23 mouse cellular contexts compared by ENCODE assay signal in genomic region chr17:53564837-53565236, GRCm38 (mm10). TPM values are rescaled to one million over a fixed set of nuclear protein-coding genes. Genes with fewer than 3 reads are reported as not detected.
DNase-seq lines count a peak whose midpoint lies in the region; TF ChIP-seq lines count a peak whose summit lies in the region.
"Had no signal": no experiment of that assay in that cellular context is flagged by ENCODE, and none has a peak within 500 bp of the region (broad histone marks: within the 10 kb centered on the region; RNA-seq: fewer than 3 reads in every experiment).

No protein-coding gene starts in this region.

- no peak for TF ChIP-seq CTCF in ES-Bruce4 (IDR thresholded peaks at IDR 0.05; ENCODE audit: low read depth, low read length)
- no peak for TF ChIP-seq CTCF in MEL (IDR thresholded peaks at IDR 0.05 in 2 of 3, conservative IDR thresholded peaks at IDR 0.05 in 1 of 3; ENCODE audit: control insufficient read depth in 1 of 3, insufficient read depth in 1 of 3, low read depth in 2 of 3, low read length in 3 of 3, poor library complexity in 1 of 3, severe bottlenecking in 1 of 3)

- H3K27ac ChIP-seq in ES-Bruce4 (ENCODE audit: insufficient read depth, low read length), result peak overlapping the region; percentile 96
- H3K27ac ChIP-seq in MEL (ENCODE audit: control insufficient read depth, low read depth, low read length), result no peak overlapping the region
- H3K27ac ChIP-seq: embryonic facial prominence, embryonic 10.5 days; embryonic facial prominence, embryonic 12.5 days; forebrain, embryonic 10.5 days; forebrain, embryonic 12.5 days had no signal

- no peaks in the 10 kb centered on the region for H3K27me3 ChIP-seq in ES-Bruce4 (ENCODE audit: control insufficient read depth, insufficient read depth, low read length, poor library complexity, severe bottlenecking)
- no peaks in the 10 kb centered on the region for H3K27me3 ChIP-seq in MEL (ENCODE audit: control insufficient read depth in 1 of 2, insufficient read depth in 2 of 2, low read length in 2 of 2)
- H3K27me3 ChIP-seq: CH12.LX; embryonic facial prominence, embryonic 12.5 days; forebrain, embryonic 12.5 days had no signal

- peaks cover 25% of the 10 kb centered on the region for H3K79me2 ChIP-seq in MEL (ENCODE audit: control insufficient read depth, insufficient read depth, low read length, poor library complexity)

- TF ChIP-seq RAD21 in MEL (IDR thresholded peaks at IDR 0.05; ENCODE audit: low read depth, low read length), result no peak

- peak; percentile 36 for DNase-seq in cerebellum, adult 9-11 months
- no peak for DNase-seq in cerebellum, postnatal 4 days (ENCODE audit: low spot score in 2 of 2)
- DNase-seq in MEL (ENCODE audit: low read depth, low spot score), result no peak
- no peak for DNase-seq in ovary, postnatal 14 days (ENCODE audit: low spot score)
- DNase-seq: adrenal gland, adult 2 months; adrenal gland, postnatal 10 days; adrenal gland, postnatal 25 days; B cell, adult 2 months; cerebellum, adult 11 months; cerebellum, adult 18-20 months; cerebellum, adult 8-10 months; cerebellum, postnatal 10 days; cerebellum, postnatal 25 days; embryo, embryonic 11 days had no signal

- H3K9ac ChIP-seq in ES-Bruce4 (ENCODE audit: low read depth, poor library complexity, severe bottlenecking), result no peak overlapping the region
- H3K9ac ChIP-seq in MEL (ENCODE audit: control insufficient read depth, low read depth, low read length, poor library complexity, severe bottlenecking), result no peak overlapping the region
- H3K9ac ChIP-seq: embryonic facial prominence, embryonic 12.5 days; forebrain, embryonic 12.5 days had no signal

- H3K9me3 ChIP-seq in ES-Bruce4 (replicated peaks; ENCODE audit: control insufficient read depth, insufficient read depth, low read length, poor library complexity, severe bottlenecking) (no peaks in the 10 kb centered on the region), MEL (replicated peaks; ENCODE audit: insufficient read depth, low read length) (no peaks in the 10 kb centered on the region)
- H3K9me3 ChIP-seq: embryonic facial prominence, embryonic 10.5 days; embryonic facial prominence, embryonic 12.5 days; forebrain, embryonic 10.5 days; forebrain, embryonic 12.5 days; G1E had no signal

- TF ChIP-seq EP300 in ES-Bruce4 (IDR thresholded peaks at IDR 0.05; ENCODE audit: insufficient read depth, low read depth, low read length) (no peak), MEL (IDR thresholded peaks at IDR 0.05; ENCODE audit: low read depth in 1 of 2, low read length in 2 of 2) (no peak)

- H3K36me3 ChIP-seq in ES-Bruce4 (ENCODE audit: control insufficient read depth, insufficient read depth, low read length, poor library complexity, severe bottlenecking), result no peaks in the 10 kb centered on the region
- H3K36me3 ChIP-seq in MEL (ENCODE audit: control insufficient read depth in 1 of 2, insufficient read depth in 2 of 2, low read length in 2 of 2), result peaks cover 0 to 2% of the 10 kb centered on the region in 2 experiments; a peak in 1 of 4 replicates
- H3K36me3 ChIP-seq: embryonic facial prominence, embryonic 10.5 days; embryonic facial prominence, embryonic 12.5 days; forebrain, embryonic 10.5 days; forebrain, embryonic 12.5 days; G1E had no signal

- TF ChIP-seq POLR2A in ES-Bruce4 (IDR thresholded peaks at IDR 0.05; ENCODE audit: insufficient read depth, low read length) (no peak), MEL (IDR thresholded peaks at IDR 0.05; ENCODE audit: control insufficient read depth in 1 of 2, insufficient read depth in 1 of 2, low read depth in 1 of 2, low read length in 2 of 2, poor library complexity in 1 of 2) (no peak)

- no peak overlapping the region for H3K4me3 ChIP-seq in ES-Bruce4 (ENCODE audit: low read depth, low read length)
- no peak overlapping the region for H3K4me3 ChIP-seq in MEL (ENCODE audit: control insufficient read depth in 1 of 2, insufficient read depth in 1 of 2, low read depth in 2 of 2, low read length in 2 of 2)
- H3K4me3 ChIP-seq: embryonic facial prominence, embryonic 10.5 days; embryonic facial prominence, embryonic 12.5 days; forebrain, embryonic 10.5 days; forebrain, embryonic 12.5 days had no signal

- peaks cover 1% of the 10 kb centered on the region for H3K4me1 ChIP-seq in ES-Bruce4 (ENCODE audit: control insufficient read depth, insufficient read depth, low read length)
- H3K4me1 ChIP-seq in MEL (ENCODE audit: control insufficient read depth in 1 of 2, insufficient read depth in 2 of 2, low read length in 2 of 2), result peaks cover 0 to 8% of the 10 kb centered on the region in 2 experiments; a peak in 3 of 4 replicates

TF ChIP-seq in MEL, 35 proteins besides CTCF, POLR2A, EP300 and RAD21:
- TF ChIP-seq MAFK (IDR thresholded peaks at IDR 0.05; ENCODE audit: borderline replicate concordance, low read depth, low read length) (no peak), ZNF384 (IDR thresholded peaks at IDR 0.05; ENCODE audit: low read depth, low read length) (peak; percentile 60; the same call in 1 of the 2 replicates), HCFC1 (IDR thresholded peaks at IDR 0.05; ENCODE audit: low read depth, low read length) (no peak)

RNA-seq across cellular contexts. Expression of gene Kat2b, which starts 1.8 kb away (rescaled TPM):
- polyA plus RNA-seq in ES-Bruce4 (2011; ENCODE audit: insufficient read depth, insufficient read length, low read depth, missing spikeins), result 15.9 and 25.9 TPM in 2 replicates
- 6.2 and 6.4 TPM in 2 replicates for total RNA-seq in MEL (2012; rRNA removed)
- polyA plus RNA-seq in MEL (2012; ENCODE audit: insufficient read depth in 1 of 2, insufficient read length in 2 of 2, low read depth in 1 of 2, low replicate concordance in 2 of 2, missing spikeins in 1 of 2), result 1 to 10 TPM in 1 of 2 experiments, not detected in 1; 7.4 TPM

RNA-seq across cellular contexts. Expression of gene Pp2d1, which starts 25.6 kb away (rescaled TPM):
- polyA plus RNA-seq in ES-Bruce4 (2011; ENCODE audit: insufficient read depth, insufficient read length, low read depth, missing spikeins) (0.44 TPM in 1 of 2 replicates, not detected in the other), MEL (2012; ENCODE audit: insufficient read depth in 1 of 2, insufficient read length in 2 of 2, low read depth in 1 of 2, low replicate concordance in 2 of 2, missing spikeins in 1 of 2) (under 1 TPM in 1 of 2 experiments, not detected in 1; 0.04 TPM)
- 0.07 and 0.08 TPM in 2 replicates for total RNA-seq in MEL (2012; rRNA removed)
- total RNA-seq: adrenal gland, adult 2 months; adrenal gland, postnatal 10 days; adrenal gland, postnatal 25 days; adrenal gland, postnatal 4 days; CH12.LX; common myeloid progenitor, adult 5-6 weeks had no signal
- polyA plus RNA-seq: adrenal gland, adult 2 months; G1E had no signal
